Mouse (Mus musculus) lung, postnatal 10 days (tissue): ENCODE data around the gene Kbtbd13.

ENCODE experiments used
- DNase-seq: peaks from one replicate; pipeline ENCODE4 v3.0.0; 2021

Gene Kbtbd13

GRCm38 (mm10) chr9:65392638-65393364 lies 1.3 kb upstream of the Kbtbd13 start:
- DNase-seq: peak; percentile 84

DNA sequence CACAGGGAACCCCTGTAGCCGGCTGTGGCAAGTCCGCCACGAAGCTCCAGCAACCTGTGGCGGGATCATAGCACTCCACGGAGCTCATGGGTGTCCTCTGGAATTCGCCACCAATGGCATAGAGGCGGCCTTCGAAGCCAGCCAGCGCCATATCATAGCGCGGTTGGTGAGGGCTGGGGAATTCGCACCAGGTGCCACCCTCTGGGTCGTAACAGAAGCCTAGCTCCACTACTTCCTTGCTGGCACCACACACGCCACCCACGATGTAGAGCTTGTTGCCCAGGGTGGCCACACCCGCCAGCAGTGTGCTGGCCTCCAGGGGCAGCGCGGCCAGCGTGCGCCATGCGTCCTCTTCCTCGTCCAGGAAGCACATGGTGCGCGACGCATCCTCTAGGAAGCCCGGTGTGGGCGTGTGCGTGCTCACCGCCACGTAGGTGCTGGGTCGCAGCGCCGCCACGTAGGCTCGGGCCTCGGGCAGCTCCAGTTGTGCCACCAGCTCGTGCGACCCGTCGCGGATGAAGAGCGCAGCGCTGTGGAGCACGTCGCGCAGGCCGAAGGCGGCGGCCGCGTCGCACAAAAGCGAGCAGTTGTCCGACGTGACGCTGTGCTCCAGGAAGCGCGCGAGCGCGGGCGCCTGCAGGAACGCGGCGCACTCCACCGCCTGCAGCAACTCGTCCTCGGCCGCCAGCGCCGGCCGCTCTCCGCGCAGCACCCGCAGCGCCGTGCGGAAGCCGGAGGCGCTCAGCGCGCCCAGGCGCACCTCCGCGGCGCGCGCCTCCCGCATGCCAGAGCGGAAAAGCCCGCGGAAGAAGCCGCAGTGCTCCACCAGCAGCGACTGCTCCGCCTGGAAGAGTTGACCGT lies 470 bp downstream of the Kbtbd13 start:
- no peak for DNase-seq

- DNase-seq: peak; percentile 82
Measured at GRCm38 (mm10) chr9:65386373-65387140, 4.9 kb downstream of the Kbtbd13 start.

DNA sequence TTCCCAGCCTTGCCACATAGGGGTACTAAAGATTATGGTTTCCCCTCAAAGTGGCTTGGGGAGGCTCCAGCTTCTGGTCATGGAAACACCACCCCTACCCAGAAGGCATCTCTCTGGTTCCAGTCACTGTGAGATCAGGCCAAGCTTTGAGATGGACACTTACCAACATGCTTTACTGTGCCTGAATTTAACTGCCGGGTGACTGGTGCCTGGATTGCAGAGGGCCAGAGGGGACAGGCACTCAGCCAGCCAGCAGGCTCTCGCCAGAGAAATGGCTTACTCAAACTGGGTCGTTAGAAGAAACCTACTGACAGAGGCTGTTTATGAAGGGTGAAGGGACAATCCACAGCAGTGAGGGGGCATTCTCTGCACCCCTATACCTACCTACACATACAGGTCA lies 7.2 kb downstream of the Kbtbd13 start:
- DNase-seq: peak; percentile 75

DNA sequence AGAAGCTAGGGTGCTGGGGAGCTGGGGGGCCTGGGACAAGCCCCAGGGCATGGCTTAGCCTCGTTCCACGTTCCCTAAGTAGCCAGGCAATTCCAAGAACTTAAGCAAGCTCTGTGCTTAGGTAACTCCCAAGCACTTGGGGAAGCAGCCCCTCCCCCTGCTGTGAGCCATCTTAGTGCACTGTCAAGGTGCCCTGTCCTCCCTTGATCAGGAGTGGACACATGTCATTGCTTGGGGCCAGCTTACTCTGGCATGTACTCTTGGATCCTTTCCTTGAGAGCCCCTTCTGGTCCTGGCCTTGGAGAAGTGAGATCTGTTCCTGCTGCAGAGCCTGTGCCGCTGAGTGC lies 8.7 kb downstream of the Kbtbd13 start:
- no peak for DNase-seq

DNA sequence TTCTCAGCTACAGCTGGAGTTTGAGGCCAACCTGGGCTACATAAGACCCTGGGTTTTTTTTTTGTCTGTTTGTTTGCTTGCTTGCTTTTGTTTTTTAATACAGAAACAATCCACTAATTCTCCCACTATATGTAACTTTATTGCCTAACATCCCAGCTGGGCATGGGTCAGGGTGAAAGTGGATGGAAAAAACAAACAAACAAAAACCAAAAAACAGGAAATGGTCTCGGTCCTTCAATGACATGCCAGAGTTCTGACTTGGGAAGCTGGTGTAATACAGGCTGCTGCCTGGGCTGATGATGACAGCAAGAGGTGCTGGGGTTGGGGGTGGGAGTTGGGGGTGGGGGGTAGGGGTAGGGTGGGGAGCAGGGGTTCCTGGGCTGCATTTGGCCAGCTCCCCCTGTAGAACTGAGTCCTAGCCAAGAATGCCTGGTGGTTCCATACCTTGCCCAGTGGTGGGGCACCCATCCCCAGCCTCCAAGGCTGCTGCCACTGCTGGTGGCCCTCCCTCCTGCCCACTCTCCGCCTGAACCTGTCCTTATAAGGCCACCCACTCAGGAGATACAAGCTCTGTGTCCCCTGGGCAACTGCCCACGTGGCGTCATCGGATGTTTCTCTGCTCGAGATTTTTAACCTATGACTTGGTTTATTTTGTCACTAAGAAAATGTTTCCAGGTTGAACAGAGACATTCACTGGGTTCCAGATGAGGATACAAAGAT lies 9.3 kb downstream of the Kbtbd13 start:
- no peak for DNase-seq

GRCm38 (mm10) chr9:65381017-65381590 lies 10.3 kb downstream of the Kbtbd13 start:
- peak; percentile 50 for DNase-seq

GRCm38 (mm10) chr9:65375163-65375934 lies 16.1 kb downstream of the Kbtbd13 start:
- peak; percentile 53 for DNase-seq

DNA sequence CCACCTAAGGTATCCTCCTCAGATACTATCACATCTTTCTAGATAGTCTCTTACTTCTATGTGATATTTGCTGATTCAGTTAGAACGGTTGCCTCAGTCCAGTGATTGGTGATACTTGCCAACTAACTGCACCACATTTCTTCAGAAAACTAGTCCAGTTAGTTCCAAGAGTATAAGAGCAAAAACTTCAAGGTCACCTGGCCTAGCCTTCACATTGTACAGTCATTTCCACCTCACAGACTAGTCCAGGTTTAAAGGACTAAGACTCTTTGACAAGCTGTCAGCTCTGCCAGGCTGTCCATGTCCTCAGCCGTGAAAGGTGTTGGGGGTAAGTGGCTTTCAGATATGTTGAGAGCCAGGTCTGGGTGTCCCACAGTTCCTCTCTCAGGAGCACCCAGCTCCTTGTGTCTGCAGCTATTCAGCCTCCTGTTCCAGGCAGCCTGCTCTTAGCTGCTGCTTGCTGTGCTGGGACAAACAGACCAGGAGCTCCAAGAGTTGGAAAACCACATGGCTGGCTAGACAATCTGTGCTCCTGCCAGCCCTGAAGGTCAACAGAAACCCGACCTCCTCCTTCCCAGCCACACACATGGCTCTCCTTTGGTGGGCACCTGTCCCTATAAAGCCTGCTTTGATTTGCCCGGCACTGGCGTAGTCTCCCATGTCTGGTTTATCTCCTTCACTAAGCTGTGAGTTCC lies 16.8 kb downstream of the Kbtbd13 start:
- DNase-seq: no peak

DNA sequence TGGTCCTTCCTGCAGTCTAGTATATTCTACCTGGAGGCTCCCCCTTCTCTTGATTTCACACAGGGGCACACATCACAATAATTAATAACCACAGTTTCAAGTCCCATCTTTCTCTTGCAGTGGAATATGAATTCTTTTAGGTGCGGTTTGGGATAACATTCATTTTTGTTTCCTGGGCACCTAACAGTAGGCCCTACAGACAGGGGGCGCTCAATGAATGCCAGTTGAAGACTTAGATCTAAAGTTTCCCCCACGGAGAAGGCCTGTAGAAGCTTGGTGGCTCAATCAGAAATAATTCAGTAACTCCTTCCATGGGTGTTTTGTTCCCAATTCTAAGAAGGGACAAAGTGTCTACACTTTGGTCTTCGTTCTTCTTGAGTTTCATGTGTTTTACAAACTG lies 19.0 kb downstream of the Kbtbd13 start:
- DNase-seq: peak; percentile 80

DNA sequence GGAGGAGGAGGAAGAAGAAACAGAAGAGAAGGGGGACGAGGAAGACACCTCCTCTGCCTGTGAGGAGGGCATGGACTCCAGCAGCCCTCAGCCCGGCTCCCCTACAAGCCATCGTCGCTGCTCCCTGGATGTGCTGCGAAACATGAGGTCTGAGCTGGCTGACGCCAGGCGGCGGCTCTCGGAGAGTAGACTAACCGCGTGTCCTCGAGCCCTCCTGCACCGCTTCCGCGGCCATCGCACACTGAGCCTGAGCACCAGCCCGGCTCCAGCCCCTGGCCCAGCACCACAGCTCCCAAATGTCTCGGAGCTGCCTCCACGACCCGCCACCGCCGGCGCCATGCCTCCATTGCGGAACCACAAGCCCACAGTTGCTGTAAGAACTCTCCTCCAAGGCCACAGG lies 19.7 kb downstream of the Kbtbd13 start:
- no peak for DNase-seq

DNA sequence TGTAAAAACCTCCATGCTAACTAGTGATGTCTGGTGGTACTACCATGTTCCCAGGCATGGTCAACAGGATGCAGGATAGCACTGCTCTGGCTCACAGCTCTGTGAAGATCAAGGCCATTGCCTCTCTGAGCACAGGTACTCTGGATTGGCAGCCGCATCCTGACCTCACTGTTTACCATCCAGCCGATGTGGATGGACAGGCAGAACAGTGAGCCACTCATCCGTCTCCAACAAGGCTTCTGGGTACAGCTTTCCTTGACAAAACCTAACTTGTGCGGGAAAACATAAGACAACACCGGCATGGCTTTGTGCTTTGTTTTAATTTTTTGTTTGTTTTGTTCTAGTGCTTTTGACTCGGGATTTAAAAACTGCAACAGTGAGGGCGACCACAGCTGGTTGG lies 25.7 kb downstream of the Kbtbd13 start:
- no peak for DNase-seq

DNA sequence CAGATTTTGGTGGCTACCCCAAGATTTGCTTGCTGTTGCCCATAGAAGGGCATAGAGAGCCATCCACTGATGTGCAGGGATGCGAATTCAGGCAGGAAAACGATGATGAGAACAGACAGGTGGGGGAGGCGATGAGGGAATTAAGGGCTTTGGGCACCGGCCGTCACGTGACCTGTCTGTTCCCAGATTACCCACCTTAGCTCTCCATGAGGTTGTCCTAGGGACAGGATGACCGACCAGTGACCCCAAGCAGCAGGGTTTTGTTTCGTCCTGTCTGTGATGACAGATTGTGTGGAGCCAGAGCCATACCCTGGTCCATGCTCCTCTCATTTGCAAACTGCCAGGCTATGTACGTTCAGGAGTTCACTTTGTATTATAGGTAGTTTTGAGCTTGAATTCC lies 27.8 kb downstream of the Kbtbd13 start:
- DNase-seq: no peak

DNA sequence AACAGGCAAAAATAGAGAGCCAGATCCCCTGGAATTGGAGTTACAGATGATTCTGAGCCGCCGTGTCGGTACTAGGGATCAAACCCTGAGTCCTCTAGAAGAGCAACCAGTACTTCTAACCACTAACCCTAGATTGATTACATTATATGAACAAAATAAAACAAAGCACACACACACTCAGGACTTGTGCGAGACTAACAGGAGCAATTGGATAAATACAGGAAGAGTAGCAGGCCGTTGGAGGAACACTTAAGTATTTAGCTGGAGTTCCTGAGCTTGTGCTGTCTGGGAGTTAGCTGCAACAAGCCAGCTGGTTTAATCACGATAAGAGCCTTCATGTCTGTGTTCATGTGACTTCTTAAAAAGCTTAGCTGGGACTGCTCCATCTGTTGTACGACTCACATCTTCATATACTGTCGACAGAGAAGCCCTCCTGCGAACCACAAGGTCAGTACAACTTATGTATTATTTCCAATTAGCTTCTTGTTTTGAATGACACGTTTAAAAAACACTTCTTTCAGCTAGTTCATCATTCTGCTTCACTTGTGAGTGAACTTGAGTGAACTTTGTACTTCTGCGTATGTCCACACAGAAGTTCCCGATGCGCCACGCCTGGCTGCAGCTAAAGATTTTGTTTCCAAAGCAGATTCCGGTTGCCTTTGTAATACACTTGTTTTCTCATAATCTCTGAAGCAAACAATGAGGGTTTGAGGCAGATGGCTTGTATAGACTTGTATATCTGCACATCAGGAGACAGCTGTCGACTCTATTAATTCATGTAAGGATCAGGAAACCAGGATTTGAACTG lies 30.6 kb downstream of the Kbtbd13 start, which contains the start of gene Ubap1l:
Gene Ubap1l (plus strand): TSS at position 401 of the 808 bp plus-strand sequence.
- no peak for DNase-seq

- DNase-seq: no peak
Measured at GRCm38 (mm10) chr9:65358956-65359480, 32.4 kb downstream of the Kbtbd13 start.

DNA sequence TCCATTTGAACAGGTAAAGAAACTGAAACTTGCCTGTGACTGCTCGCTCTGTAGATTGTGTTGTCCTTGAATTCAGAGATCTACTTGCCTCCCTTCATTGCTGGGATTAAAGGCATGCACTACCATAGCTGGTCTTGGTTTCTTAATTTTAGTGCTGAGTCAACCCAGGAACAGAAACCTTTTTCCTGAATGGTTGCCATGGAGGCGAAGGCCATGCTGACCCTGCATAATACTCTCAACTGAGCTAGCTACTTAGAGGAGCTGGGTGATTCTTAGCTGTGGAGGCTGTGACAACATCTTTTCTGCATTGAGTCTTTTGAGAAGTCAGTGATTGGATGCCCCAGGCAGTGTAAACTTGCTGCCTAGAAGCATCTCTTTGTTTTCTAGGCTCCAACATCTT lies 34.5 kb downstream of the Kbtbd13 start:
- no peak for DNase-seq

DNA sequence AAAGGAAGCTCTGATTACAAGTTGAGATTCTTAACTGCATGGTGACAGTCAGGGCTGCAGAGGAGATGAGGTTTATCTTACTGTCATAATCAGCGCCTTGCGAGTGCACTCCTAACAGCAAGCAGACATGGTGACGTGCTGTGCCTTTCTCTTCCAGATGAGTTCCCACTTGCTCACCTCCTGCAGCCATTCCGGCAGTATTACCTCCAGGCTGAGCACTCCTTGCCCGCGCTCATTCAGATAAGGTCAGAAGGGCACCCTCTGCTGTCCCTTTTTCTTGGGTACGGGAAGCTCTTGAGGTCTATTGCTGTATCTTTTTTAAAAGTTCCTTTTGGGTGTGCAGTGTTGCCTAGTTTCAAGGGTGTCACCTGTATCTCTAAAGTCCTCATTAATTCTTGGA lies 34.9 kb downstream of the Kbtbd13 start:
- no peak for DNase-seq

DNA sequence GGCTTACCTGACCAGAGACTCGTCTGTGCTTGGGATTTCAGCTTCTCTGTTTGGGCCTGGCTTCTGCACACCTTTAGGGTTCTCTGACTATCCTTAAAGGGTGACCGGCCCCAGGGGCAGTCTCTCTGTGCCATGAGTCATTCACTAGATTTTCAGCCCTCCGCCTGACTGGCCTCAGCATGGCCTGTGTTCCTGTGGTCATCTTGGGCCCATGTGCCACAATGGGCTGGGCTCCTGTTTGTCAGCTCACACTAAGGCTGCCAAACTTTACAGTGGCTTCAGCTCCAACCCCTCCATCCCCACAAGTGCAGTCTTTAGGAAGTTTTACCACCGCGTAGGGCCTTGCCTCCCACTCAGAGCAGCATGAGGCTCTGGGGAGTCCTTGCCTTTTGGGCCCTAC lies 38.2 kb downstream of the Kbtbd13 start:
- DNase-seq: no peak

- no peak for DNase-seq
Measured at GRCm38 (mm10) chr9:65347112-65347850, 44.2 kb downstream of the Kbtbd13 start.
